Mouse (Mus musculus): ENCODE measurements around the gene Rfc1. TPM values are rescaled to one million over a fixed set of nuclear protein-coding genes. Genes with fewer than 3 reads are reported as not detected.

Gene Rfc1
- 11.2 TPM for polyA plus RNA-seq (2014; fragmentation: Illumina TruSeq; extraction: RNeasy Lipid Tissue Mini Kit (QIAGEN cat#74804); ENCODE audit: insufficient read depth, low read depth, low replicate concordance)

DNA sequence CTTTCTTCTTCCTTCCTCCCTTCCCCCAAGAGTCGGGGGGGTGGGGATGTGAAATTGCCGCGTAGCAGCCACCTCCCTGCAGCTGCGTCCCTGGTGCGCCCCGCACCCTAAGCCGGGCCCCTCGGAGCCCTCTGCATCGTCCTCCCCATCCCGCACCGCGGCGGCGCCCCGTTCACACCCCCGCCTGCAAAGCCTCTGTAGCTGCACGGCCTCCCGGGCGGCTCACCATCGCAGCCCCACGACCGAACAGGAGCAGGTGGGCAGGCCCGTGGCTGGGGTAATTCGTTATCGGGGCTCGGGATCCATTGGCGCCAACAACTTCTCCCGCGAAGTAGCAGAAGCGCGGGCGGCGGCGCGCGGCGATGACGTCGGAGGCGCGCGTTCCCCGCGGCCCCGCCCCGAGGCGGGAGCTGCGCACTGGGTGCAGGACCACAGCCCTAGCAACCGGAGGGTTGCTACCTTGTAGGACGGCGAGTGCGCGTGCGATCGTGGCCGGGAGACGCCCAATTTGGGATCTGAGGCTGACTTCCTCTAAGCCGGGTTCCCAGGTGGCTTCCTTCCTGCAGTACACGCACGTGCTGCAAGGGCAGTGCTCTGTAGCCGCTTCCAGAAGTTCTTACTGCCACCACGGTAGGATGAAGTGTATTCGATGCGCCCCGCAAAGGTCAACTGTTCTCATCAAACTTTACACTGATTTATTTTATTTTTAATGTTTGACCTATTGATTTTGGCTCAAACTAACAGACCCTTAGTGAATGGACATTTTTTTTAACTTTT lies at the start of gene Rfc1:
Gene Rfc1 (minus strand): TSS at position 373 of the 777 bp plus-strand sequence.

DNA sequence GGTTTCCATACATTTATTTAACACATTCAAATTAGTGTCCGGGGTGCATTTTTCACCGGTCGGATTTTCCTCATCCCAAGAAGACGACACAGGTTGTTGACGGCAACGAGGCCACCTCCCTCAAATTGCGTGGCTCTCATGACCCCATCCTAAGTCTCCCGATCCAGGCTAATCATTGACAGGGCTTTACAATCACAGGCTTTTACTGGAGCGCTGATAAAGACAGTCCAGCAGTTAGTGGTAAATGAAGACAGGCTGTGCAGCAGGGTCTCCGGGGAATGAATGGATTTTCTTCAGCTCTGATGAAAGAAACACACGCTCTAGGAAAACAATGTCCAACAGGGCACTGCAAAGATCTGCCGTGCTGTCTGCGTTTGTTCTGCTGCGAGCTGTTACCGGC lies 12.7 kb upstream of the Rfc1 start, which contains the start of gene Klb:
Gene Klb (plus strand): TSS at position 147 of the 400 bp plus-strand sequence.

Other genes starting within 250 kb of the Rfc1 start
- gene Tmem156, start 243.5 kb downstream of the Rfc1 start, polyA plus RNA-seq (2014; fragmentation: Illumina TruSeq; extraction: RNeasy Lipid Tissue Mini Kit (QIAGEN cat#74804); ENCODE audit: insufficient read depth, low read depth, low replicate concordance), result 2.6 TPM
- gene Klhl5, start 228.1 kb downstream of the Rfc1 start, polyA plus RNA-seq (2014; fragmentation: Illumina TruSeq; extraction: RNeasy Lipid Tissue Mini Kit (QIAGEN cat#74804); ENCODE audit: insufficient read depth, low read depth, low replicate concordance), result 118 TPM
- 6.4 TPM for gene Wdr19, start 136.0 kb downstream of the Rfc1 start, polyA plus RNA-seq (2014; fragmentation: Illumina TruSeq; extraction: RNeasy Lipid Tissue Mini Kit (QIAGEN cat#74804); ENCODE audit: insufficient read depth, low read depth, low replicate concordance)
- 0.54 TPM for gene Klb, start 12.6 kb upstream of the Rfc1 start, polyA plus RNA-seq (2014; fragmentation: Illumina TruSeq; extraction: RNeasy Lipid Tissue Mini Kit (QIAGEN cat#74804); ENCODE audit: insufficient read depth, low read depth, low replicate concordance)
- 2,376 TPM for gene Rpl9, start 55.8 kb upstream of the Rfc1 start, polyA plus RNA-seq (2014; fragmentation: Illumina TruSeq; extraction: RNeasy Lipid Tissue Mini Kit (QIAGEN cat#74804); ENCODE audit: insufficient read depth, low read depth, low replicate concordance)
- gene Lias, start 55.8 kb upstream of the Rfc1 start, polyA plus RNA-seq (2014; fragmentation: Illumina TruSeq; extraction: RNeasy Lipid Tissue Mini Kit (QIAGEN cat#74804); ENCODE audit: insufficient read depth, low read depth, low replicate concordance), result 19.1 TPM
- 23.1 TPM for gene Ugdh, start 100.3 kb upstream of the Rfc1 start, polyA plus RNA-seq (2014; fragmentation: Illumina TruSeq; extraction: RNeasy Lipid Tissue Mini Kit (QIAGEN cat#74804); ENCODE audit: insufficient read depth, low read depth, low replicate concordance)
- not detected for gene Gm43552, start 157.2 kb upstream of the Rfc1 start, polyA plus RNA-seq (2014; fragmentation: Illumina TruSeq; extraction: RNeasy Lipid Tissue Mini Kit (QIAGEN cat#74804); ENCODE audit: insufficient read depth, low read depth, low replicate concordance)
- 137 TPM for gene Smim14, start 201.5 kb upstream of the Rfc1 start, polyA plus RNA-seq (2014; fragmentation: Illumina TruSeq; extraction: RNeasy Lipid Tissue Mini Kit (QIAGEN cat#74804); ENCODE audit: insufficient read depth, low read depth, low replicate concordance)
- gene Ube2k, start 201.6 kb upstream of the Rfc1 start, polyA plus RNA-seq (2014; fragmentation: Illumina TruSeq; extraction: RNeasy Lipid Tissue Mini Kit (QIAGEN cat#74804); ENCODE audit: insufficient read depth, low read depth, low replicate concordance), result 47.8 TPM